Mouse (Mus musculus) lung, adult 2 months (tissue): ENCODE results near the gene Dao.

Experiments
- CTCF ChIP-seq: fragments of 200-500 bp; IDR thresholded peaks from 2 replicates; pipeline ENCODE4 v1.5.1; 2011; ENCODE audit warnings: mild to moderate bottlenecking, low read length, control low read depth; ENCODE audit not compliant: insufficient read depth
- POLR2A ChIP-seq: fragments of 200-500 bp; IDR thresholded peaks from 2 replicates; pipeline ENCODE4 v1.6.1; 2011; ENCODE audit warnings: low read depth, mild to moderate bottlenecking, control low read depth, low read length, borderline replicate concordance; ENCODE audit errors: extremely low read depth

DNA sequence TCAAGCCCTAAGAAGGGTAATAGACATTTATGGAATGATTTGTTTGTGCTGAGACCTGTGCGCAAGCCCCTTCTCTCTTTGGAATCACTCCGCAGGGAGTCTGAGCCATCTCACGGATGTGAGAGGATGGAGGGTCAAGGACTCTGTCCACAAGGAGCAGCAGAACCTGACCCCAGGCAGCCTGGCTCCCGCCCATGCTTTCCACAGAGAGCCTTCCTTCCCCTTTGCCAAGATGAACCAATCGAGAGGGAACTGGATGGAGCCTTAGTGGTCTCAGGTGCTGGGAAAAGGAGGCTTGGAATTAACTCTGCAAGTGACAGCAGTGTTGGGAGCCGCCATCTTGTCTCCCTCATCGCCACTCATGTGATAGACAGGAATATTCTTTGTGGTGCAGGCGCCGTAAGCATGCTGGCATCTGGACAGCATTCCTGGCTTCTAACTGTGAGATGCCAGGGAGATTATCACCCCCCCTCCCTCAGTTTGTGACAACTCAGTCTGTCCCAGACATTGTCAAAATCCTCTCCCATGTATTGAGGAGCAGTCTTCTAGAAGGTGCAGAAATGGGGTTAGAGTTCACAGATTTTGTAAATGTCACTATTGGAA, 53.7 kb downstream of the Dao start:
- TF ChIP-seq CTCF (no peak), POLR2A (no peak)
